Mouse (Mus musculus): Measurements from ENCODE around the gene Fam19a3. TPM values are rescaled to one million over a fixed set of nuclear protein-coding genes. Genes with fewer than 3 reads are reported as not detected.
A peak's percentile ranks its signal among the peaks of the same experiment; 100 is the strongest.
"Not testable (repeated sequence)": the region's sequence is repeated elsewhere in the genome, so short reads cannot be mapped to it uniquely, and the experiment has no call there.

Gene Fam19a3
- under 1 TPM in 1 of 2 experiments, not detected in 1; 0.07 TPM for total RNA-seq (2021)

- DNase-seq (ENCODE audit: low spot score in 2 of 2) = no peak
- intact Hi-C loops (cut with DNase I) = loop anchor here (2.0 kb wide), 1 partner anchor 67 kb away; no protein-coding TSS in a partner anchor
Observed at GRCm38 (mm10) chr3:104781471-104781903, at the start of gene Fam19a3. Gene Fam19a3, minus strand, starts transcription at chr3:104781840.

- intact Hi-C loops (cut with DNase I) = no loop called here
- DNase-seq (ENCODE audit: low spot score in 2 of 2) = no peak
Observed at GRCm38 (mm10) chr3:104822413-104822812, 40.8 kb upstream of the Fam19a3 start.

- no peak for DNase-seq (ENCODE audit: low spot score in 2 of 2)
- intact Hi-C loops (cut with DNase I) = no loop called here
Observed at GRCm38 (mm10) chr3:104820426-104820825, 38.8 kb upstream of the Fam19a3 start.

GRCm38 (mm10) chr3:104818749-104819134, 37.1 kb upstream of the Fam19a3 start:
- intact Hi-C loops (cut with DNase I) = no loop called here
- DNase-seq (ENCODE audit: low spot score in 2 of 2) = no peak

GRCm38 (mm10) chr3:104817991-104818748, 36.5 kb upstream of the Fam19a3 start, which contains the start of gene Mov10:
Gene Mov10, minus strand, starts transcription at chr3:104818563.
- intact Hi-C loops (cut with DNase I) = no loop called here
- DNase-seq (ENCODE audit: low spot score in 2 of 2) = peak; percentile 34 to 48

GRCm38 (mm10) chr3:104817481-104817990, 35.9 kb upstream of the Fam19a3 start:
- intact Hi-C loops (cut with DNase I) = no loop called here
- DNase-seq (ENCODE audit: low spot score in 2 of 2) = peak; percentile 44 to 51

- no peak for DNase-seq (ENCODE audit: low spot score in 2 of 2)
- intact Hi-C loops (cut with DNase I) = no loop called here
Observed at GRCm38 (mm10) chr3:104816130-104816529, 34.5 kb upstream of the Fam19a3 start.

GRCm38 (mm10) chr3:104815346-104815745, 33.7 kb upstream of the Fam19a3 start:
- DNase-seq (ENCODE audit: low spot score in 2 of 2) = no peak
- intact Hi-C loops (cut with DNase I) = no loop called here

- no peak for DNase-seq (ENCODE audit: low spot score in 2 of 2)
- intact Hi-C loops (cut with DNase I) = no loop called here
Observed at GRCm38 (mm10) chr3:104814746-104815145, 33.1 kb upstream of the Fam19a3 start.

- intact Hi-C loops (cut with DNase I); DNase-seq (ENCODE audit: low spot score in 2 of 2): not testable (repeated sequence)
Observed at GRCm38 (mm10) chr3:104813227-104813626, 31.6 kb upstream of the Fam19a3 start.

- intact Hi-C loops (cut with DNase I) = no loop called here
- no peak for DNase-seq (ENCODE audit: low spot score in 2 of 2)
Observed at GRCm38 (mm10) chr3:104812254-104812653, 30.6 kb upstream of the Fam19a3 start.

- intact Hi-C loops (cut with DNase I) = no loop called here
Observed at GRCm38 (mm10) chr3:104811752-104812151, 30.1 kb upstream of the Fam19a3 start.

GRCm38 (mm10) chr3:104805539-104805938, 23.9 kb upstream of the Fam19a3 start:
- intact Hi-C loops (cut with DNase I) = no loop called here
- no peak for DNase-seq (ENCODE audit: low spot score in 2 of 2)

More at GRCm38 (mm10) chr3:104811752-104812151, 30.1 kb upstream of the Fam19a3 start:
- no peak for DNase-seq (ENCODE audit: low spot score in 2 of 2)

- no peak for DNase-seq (ENCODE audit: low spot score in 2 of 2)
- intact Hi-C loops (cut with DNase I) = no loop called here
Observed at GRCm38 (mm10) chr3:104804312-104804711, 22.7 kb upstream of the Fam19a3 start.

- intact Hi-C loops (cut with DNase I) = no loop called here
- DNase-seq (ENCODE audit: low spot score in 2 of 2) = no peak
Observed at GRCm38 (mm10) chr3:104801481-104801880, 19.8 kb upstream of the Fam19a3 start.

- intact Hi-C loops (cut with DNase I) = no loop called here
- DNase-seq (ENCODE audit: low spot score in 2 of 2) = no peak
Observed at GRCm38 (mm10) chr3:104800681-104801080, 19.0 kb upstream of the Fam19a3 start.

GRCm38 (mm10) chr3:104796430-104797082, 14.9 kb upstream of the Fam19a3 start:
- DNase-seq (ENCODE audit: low spot score in 2 of 2) = no peak
- intact Hi-C loops (cut with DNase I) = no loop called here

GRCm38 (mm10) chr3:104795661-104796340, 14.2 kb upstream of the Fam19a3 start:
- intact Hi-C loops (cut with DNase I) = no loop called here

GRCm38 (mm10) chr3:104794953-104795470, 13.4 kb upstream of the Fam19a3 start:
- intact Hi-C loops (cut with DNase I) = loop anchor here (5.0 kb wide), 1 partner anchor 262 kb away; no protein-coding TSS in a partner anchor
- DNase-seq (ENCODE audit: low spot score in 2 of 2) = no peak

More at GRCm38 (mm10) chr3:104795661-104796340, 14.2 kb upstream of the Fam19a3 start:
- no peak for DNase-seq (ENCODE audit: low spot score in 2 of 2)
